Mouse (Mus musculus): ENCODE data around the gene Cdh18. TPM values are rescaled to one million over a fixed set of nuclear protein-coding genes. Genes with fewer than 3 reads are reported as not detected.

The Cdh18 gene
- polyA plus RNA-seq, 1 experiment from 2014 or later, result 0.95 TPM

DNA sequence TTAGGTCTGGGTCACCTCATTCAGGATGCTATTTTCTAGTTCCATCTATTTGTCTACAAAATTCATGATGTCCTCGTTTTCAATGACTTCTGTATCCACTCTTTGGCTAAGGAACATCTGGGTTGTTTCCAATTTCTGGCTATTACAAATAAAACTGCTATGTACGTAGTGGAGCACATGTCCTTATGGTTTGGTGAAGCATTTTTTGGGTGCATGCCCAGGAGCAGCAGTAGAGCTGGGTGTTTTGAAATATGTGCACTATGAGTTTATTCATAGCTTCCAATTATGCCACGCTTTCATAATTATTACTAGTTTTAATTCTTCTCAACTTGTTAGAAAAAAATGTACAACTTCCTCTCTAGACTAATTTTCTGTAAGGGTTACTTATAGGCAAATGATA, 871.2 kb downstream of the Cdh18 start:
- Histone ChIP-seq H3K36me3 (replicated peaks) (no peaks in the 10 kb centered on the region), H3K4me3 (replicated peaks) (no peak overlapping the region), H3K4me2 (no peak overlapping the region), H3K27me3 (no peaks in the 10 kb centered on the region), H3K4me1 (no peaks in the 10 kb centered on the region), H3K27ac (no peak overlapping the region), H3K9ac (no peak overlapping the region), H3K9me3 (no peaks in the 10 kb centered on the region)
- ATAC-seq (ENCODE audit: low FRiP score), result no peak
- 84% methylated on average over 3 of the region's 3 CpGs for WGBS

DNA sequence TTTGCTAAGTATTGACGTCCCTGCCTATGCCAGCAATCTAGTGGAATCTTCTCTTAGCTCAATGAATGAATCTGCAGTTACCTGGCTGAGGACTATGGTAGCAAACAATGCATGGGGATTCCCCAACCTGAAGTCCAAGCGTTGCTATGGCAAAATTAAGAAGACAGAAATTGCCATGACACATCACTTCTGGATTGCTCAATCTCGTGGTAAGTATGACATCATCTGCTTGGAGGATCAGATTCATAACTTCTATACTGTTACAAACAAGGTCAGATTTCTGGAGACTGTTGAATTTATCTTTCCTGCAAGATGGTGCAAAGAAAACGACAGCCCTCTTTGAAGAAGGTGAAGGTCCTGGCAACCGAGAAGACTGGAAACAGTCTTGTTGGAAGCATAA, 881.2 kb downstream of the Cdh18 start:
- Histone ChIP-seq H3K4me1 (no peaks in the 10 kb centered on the region), H3K27ac (no peak overlapping the region), H3K27me3 (no peaks in the 10 kb centered on the region), H3K9ac (no peak overlapping the region), H3K36me3 (replicated peaks) (no peaks in the 10 kb centered on the region), H3K4me3 (replicated peaks) (no peak overlapping the region), H3K9me3 (no peaks in the 10 kb centered on the region), H3K4me2 (no peak overlapping the region)
- WGBS, result 87% methylated on average over 5 of the region's 5 CpGs
- ATAC-seq (ENCODE audit: low FRiP score), result no peak

DNA sequence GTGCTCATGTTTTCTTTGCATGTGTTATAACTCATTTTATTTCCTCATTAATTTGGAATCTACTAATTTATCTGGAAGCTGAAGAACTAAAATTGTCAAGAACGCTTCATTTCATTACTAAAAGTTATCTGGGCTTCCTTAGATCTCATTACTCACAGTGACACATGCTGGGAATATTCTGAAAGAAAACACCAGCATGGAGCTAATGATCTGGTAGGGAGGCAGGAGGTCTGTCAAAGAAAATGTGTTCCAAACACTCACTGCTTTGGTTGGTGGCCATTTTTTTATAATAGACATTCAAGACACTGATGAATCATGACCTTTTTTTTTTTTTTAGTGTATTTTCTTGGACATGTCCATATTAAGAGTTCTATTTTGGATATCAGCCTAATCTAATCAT, 899.7 kb downstream of the Cdh18 start:
- H3K4me2 ChIP-seq, result no peak overlapping the region
- H3K9me3 ChIP-seq, result no peaks in the 10 kb centered on the region
- H3K4me3 ChIP-seq (replicated peaks), result no peak overlapping the region
- H3K36me3 ChIP-seq (replicated peaks), result no peaks in the 10 kb centered on the region
- no peak overlapping the region for H3K9ac ChIP-seq
- no peak overlapping the region for H3K27ac ChIP-seq
- H3K4me1 ChIP-seq, result peaks cover 4% of the 10 kb centered on the region; the same call in 1 of the 2 replicates
- no peaks in the 10 kb centered on the region for H3K27me3 ChIP-seq
- no peak for ATAC-seq (ENCODE audit: low FRiP score)
- WGBS, result 67% methylated on average over 1 of the region's 1 CpGs

DNA sequence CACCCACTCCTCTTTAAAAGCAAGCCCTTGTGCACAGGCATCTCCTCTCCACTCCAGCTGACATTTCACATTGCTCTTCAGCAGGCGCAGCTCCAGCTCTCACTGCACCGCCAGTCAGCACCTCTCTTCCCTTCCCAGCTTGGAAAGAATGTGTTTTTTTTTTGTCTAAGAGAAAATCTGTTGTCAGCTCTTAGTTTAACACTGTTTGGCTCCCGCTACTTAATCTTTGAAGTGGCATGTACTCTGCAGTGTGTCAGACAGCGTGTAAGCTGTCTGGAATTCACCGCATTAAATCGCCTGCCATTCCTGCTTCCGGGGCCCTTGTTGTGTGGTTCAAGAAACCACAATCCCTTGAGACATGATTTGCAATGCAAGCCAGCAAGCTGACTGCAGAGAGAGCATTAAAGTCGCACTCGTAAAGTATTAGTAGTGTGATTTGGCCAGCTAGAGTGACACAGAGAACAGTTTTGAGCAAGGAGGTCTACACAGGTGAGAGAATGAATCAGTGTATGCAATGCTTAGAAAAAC, 903.3 kb downstream of the Cdh18 start:
- H3K27ac ChIP-seq, result peak overlapping the region; percentile 56; the same call in 1 of the 2 replicates

DNA sequence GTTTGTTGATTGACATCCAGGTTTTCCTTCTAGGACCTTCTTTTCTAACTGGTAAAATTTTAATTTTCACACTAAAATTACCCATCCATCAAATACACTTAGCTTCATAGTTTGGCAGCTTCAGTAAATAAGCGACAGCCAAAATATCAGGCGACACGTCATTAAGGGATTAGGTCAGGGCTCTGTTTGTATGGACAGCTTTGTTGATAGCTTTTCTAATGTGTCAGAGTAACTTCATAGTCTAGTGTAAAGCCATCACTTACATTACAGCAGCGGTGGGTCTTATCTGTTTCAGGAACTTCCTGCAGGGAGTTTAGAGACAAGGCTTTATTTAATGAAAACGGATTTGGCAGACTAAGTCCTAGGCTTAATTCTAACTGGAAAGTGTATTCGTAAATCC, 904.5 kb downstream of the Cdh18 start:
- Histone ChIP-seq H3K9ac (no peak overlapping the region), H3K36me3 (replicated peaks) (no peaks in the 10 kb centered on the region), H3K4me1 (peaks cover 4% of the 10 kb centered on the region; the same call in 1 of the 2 replicates), H3K27ac (no peak overlapping the region), H3K4me3 (replicated peaks) (no peak overlapping the region), H3K27me3 (no peaks in the 10 kb centered on the region), H3K4me2 (no peak overlapping the region), H3K9me3 (no peaks in the 10 kb centered on the region)
- no peak for ATAC-seq (ENCODE audit: low FRiP score)
- 87% methylated on average over 6 of the region's 6 CpGs for WGBS

More for the DNA sequence above, 903.3 kb downstream of the Cdh18 start:
- H3K4me2 ChIP-seq, result peak overlapping the region; percentile 17; the same call in 1 of the 2 replicates
- H3K27me3 ChIP-seq, result no peaks in the 10 kb centered on the region
- H3K4me3 ChIP-seq (replicated peaks), result no peak overlapping the region
- no peaks in the 10 kb centered on the region for H3K36me3 ChIP-seq (replicated peaks)
- H3K4me1 ChIP-seq, result peaks cover 4% of the 10 kb centered on the region; the same call in 1 of the 2 replicates
- no peak; the same call in 1 of the 2 replicates for ATAC-seq (ENCODE audit: low FRiP score)
- no peaks in the 10 kb centered on the region for H3K9me3 ChIP-seq
- WGBS, result 41% methylated on average over 9 of the region's 9 CpGs
- no peak overlapping the region for H3K9ac ChIP-seq

DNA sequence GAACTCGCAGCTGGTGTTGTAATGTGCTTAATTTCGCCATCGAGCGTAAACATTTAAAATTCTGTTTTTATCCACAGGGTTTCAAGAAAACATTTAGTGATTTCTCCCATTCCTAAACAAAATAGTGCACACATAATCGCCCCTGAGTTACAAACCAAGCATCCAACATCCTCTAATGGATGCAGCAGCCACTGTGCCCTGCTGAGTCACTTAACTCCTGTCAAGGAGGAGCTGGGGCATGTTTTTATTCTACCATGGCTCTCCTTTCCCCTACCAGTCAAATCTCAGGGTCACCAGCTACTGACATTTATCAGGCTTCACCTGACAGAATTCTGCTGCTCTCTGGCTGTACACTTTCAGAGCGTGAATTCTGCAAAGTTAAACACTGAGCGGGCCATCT, 906.5 kb downstream of the Cdh18 start:
- Histone ChIP-seq H3K9ac (no peak overlapping the region), H3K27ac (no peak overlapping the region), H3K9me3 (no peaks in the 10 kb centered on the region), H3K4me1 (peaks cover 4% of the 10 kb centered on the region; the same call in 1 of the 2 replicates), H3K4me2 (no peak overlapping the region), H3K27me3 (no peaks in the 10 kb centered on the region), H3K4me3 (replicated peaks) (no peak overlapping the region), H3K36me3 (replicated peaks) (no peaks in the 10 kb centered on the region)
- 86% methylated on average over 7 of the region's 7 CpGs for WGBS
- ATAC-seq (ENCODE audit: low FRiP score), result no peak

DNA sequence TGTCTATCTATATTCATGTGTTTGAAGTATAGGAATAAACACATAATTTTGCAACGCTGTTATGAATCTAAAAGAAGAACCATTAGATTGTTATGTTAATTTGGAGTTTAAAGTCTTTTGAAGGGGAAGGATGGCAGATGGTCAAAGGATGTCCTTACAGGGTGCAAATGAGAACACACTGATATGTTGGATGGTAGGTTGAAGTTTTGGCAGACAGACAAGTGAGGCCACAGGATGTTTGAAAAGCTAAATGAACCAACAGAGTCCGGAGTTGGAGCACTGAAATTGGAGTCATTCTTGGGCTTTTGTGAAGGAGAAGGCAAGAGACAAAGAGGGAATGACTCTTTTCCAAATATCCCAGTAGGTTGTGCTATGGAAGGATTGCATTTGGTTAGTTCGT, 908.6 kb downstream of the Cdh18 start:
- Histone ChIP-seq H3K4me3 (replicated peaks) (no peak overlapping the region), H3K9me3 (no peaks in the 10 kb centered on the region), H3K4me1 (peaks cover under 1% of the 10 kb centered on the region; the same call in 1 of the 2 replicates), H3K9ac (no peak overlapping the region), H3K27ac (no peak overlapping the region), H3K4me2 (no peak overlapping the region), H3K27me3 (no peaks in the 10 kb centered on the region), H3K36me3 (replicated peaks) (no peaks in the 10 kb centered on the region)
- no peak for ATAC-seq (ENCODE audit: low FRiP score)
- WGBS, result 65% methylated on average over 3 of the region's 3 CpGs

DNA sequence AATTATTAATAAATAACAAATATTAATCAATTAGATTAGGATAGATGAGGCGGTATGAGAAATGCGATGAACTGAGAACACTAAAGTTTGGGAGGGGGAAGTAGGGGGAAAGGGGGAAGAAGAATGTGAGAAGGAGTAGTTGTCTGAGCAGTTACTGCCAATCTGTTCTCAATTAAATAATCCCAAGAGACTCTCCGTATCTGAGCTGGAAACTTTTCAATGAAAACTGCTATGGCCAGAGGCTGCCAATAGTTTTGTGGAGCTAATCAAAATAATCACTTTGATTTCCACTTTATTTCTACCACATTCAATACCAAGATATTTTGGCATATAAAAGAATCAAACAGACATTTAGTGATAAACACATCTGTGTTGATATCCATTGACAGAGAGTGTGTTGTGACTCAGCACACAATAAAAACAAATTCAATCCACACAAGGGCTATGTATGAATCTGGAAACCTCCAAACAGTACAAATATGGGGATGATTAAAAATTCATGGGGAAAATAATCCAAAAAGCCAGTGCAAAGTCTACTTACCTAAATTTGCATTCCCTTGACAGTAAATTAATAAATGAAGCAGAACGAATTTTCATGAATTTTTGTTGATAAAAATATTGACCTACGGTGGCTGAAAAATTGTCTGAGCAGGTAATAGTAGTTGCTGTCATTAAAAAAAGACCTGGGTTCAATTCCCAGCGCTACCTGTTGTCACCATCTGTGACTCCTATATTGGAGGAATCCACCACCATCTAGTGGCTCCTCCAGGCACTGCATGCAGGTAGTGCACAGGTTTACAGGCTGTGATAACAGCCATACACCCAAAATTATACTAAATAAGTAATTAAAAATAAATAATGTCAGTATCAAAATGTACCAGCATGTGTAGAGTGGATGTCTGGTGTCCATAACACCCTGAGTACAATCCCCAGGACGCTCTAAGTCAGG, 922.0 kb downstream of the Cdh18 start:
- Histone ChIP-seq H3K9me3 (no peaks in the 10 kb centered on the region), H3K27me3 (no peaks in the 10 kb centered on the region), H3K36me3 (replicated peaks) (no peaks in the 10 kb centered on the region), H3K4me3 (replicated peaks) (no peak overlapping the region), H3K27ac (no peak overlapping the region), H3K4me1 (no peaks in the 10 kb centered on the region), H3K4me2 (no peak overlapping the region), H3K9ac (no peak overlapping the region)
- no peak for ATAC-seq (ENCODE audit: low FRiP score)
- 81% methylated on average over 7 of the region's 7 CpGs for WGBS

DNA sequence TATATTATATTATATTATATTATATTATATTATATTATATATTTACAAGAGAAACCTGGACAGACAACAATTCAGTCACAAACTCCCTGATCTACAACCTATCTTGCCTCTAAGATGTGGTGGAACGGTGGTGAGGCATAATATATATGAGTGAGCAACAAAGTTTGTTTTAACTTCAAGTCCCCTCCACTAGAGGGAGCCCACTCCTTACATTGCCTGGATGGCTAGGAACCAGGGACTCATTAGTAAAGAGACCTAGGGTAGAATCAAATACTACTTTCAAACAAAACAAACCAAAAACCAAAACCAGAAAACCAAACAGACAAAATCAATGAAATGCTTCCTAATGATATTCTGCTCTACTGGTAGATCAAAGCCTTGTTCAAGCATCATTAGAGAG, 937.5 kb downstream of the Cdh18 start:
- Histone ChIP-seq H3K9ac (no peak overlapping the region), H3K9me3 (no peaks in the 10 kb centered on the region), H3K4me1 (no peaks in the 10 kb centered on the region), H3K36me3 (replicated peaks) (no peaks in the 10 kb centered on the region), H3K27me3 (no peaks in the 10 kb centered on the region), H3K4me3 (replicated peaks) (no peak overlapping the region), H3K4me2 (no peak overlapping the region), H3K27ac (no peak overlapping the region)
- 58% methylated on average over 1 of the region's 1 CpGs for WGBS
- 0 out of 2 replicates have a peak, but pooled peaks have one; percentile 41 for ATAC-seq (ENCODE audit: low FRiP score)

DNA sequence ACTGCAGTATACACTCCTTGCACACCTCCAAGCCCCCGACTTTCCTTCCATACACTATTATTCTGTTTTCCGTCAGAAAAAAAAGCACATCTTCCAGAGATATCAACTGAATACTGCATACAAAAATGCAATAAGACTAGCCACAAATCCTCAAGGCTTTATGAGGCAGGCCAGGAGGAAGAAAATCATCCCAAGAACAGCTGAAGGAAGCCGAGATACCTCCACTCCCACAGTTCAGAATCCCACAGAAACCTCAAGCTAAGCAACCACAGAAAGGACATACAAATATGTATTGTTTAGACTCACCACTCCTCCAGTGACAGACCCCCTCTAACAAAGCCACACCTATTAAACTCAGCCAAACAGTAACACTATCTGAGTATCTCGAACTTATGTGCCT, 957.7 kb downstream of the Cdh18 start:
- Histone ChIP-seq H3K27ac (no peak overlapping the region), H3K4me2 (no peak overlapping the region), H3K36me3 (replicated peaks) (no peaks in the 10 kb centered on the region), H3K9me3 (no peaks in the 10 kb centered on the region), H3K4me1 (no peaks in the 10 kb centered on the region), H3K9ac (no peak overlapping the region), H3K27me3 (no peaks in the 10 kb centered on the region), H3K4me3 (replicated peaks) (no peak overlapping the region)
- WGBS, result 80% methylated on average over 4 of the region's 4 CpGs
- ATAC-seq (ENCODE audit: low FRiP score), result no peak

DNA sequence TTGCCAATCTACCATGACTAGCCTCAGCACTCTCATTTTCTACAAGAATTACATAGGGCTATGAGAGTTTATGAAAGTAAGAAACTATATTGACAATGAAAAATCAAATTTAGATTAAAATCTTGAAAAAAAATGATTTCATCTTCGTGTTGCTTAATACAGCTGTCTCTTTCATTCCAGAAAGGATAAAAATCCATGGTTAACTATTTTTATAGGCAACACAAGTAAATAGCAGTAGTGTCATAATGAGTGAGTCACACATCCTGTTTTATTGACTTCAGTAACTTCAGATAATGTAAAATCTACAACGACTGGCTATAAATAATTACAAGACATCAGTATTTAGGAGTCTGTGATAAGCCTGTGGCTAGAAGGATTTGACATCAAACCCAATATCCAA, 960.9 kb downstream of the Cdh18 start:
- 67% methylated on average over 2 of the region's 2 CpGs for WGBS
- H3K4me1 ChIP-seq, result no peaks in the 10 kb centered on the region
- no peak overlapping the region for H3K4me2 ChIP-seq
- H3K36me3 ChIP-seq (replicated peaks), result no peaks in the 10 kb centered on the region
- no peaks in the 10 kb centered on the region for H3K27me3 ChIP-seq
- H3K9me3 ChIP-seq, result no peaks in the 10 kb centered on the region
- no peak for ATAC-seq (ENCODE audit: low FRiP score)
- H3K27ac ChIP-seq, result no peak overlapping the region
- H3K9ac ChIP-seq, result no peak overlapping the region
- no peak overlapping the region for H3K4me3 ChIP-seq (replicated peaks)

DNA sequence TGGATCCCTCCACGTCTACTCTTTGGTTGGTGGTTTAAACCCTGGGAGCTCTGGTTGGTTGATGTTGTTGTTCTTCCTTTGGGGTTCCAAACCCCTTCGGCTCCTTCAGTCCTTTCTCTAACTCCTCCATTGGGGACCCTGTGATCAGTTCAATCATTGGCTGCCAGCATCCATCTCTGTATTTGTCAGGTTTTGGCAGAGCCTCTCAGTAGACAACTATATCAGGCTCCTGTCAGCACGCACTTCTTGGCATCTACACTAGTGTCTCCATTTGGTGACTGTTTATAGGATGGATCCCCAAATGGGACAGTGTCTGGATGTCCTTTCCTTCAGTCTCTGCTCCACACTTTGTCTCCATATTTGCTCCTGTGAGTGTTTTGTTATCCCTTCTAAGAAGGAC, 967.0 kb downstream of the Cdh18 start:
- no peak overlapping the region for H3K4me3 ChIP-seq (replicated peaks)
- no peaks in the 10 kb centered on the region for H3K9me3 ChIP-seq
- no peak for ATAC-seq (ENCODE audit: low FRiP score)
- no peaks in the 10 kb centered on the region for H3K27me3 ChIP-seq
- no peak overlapping the region for H3K4me2 ChIP-seq
- no peak overlapping the region for H3K9ac ChIP-seq
- no peak overlapping the region for H3K27ac ChIP-seq
- no peaks in the 10 kb centered on the region for H3K36me3 ChIP-seq (replicated peaks)
- no peaks in the 10 kb centered on the region for H3K4me1 ChIP-seq
- WGBS, result 88% methylated on average over 3 of the region's 3 CpGs

DNA sequence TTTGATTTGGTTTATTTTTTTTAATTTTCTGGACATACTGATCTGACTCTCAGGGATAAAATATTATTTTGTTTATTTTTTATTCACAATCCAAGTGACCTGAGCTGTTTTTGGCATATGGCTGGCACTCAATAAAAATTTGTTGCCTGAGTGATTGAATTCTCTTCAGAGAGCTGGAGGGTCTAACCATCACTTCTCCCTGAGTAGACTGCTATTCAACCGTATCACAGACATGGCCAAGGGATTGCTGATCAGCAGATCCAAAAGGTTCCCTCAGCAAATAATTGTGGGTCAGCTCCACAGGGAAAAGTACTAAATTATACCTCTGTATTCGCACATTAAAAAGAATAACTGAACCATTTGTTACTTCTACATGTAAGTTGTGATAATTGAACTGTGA, 969.3 kb downstream of the Cdh18 start:
- 83% methylated on average over 2 of the region's 2 CpGs for WGBS
- no peak overlapping the region for H3K4me3 ChIP-seq (replicated peaks)
- ATAC-seq (ENCODE audit: low FRiP score), result no peak

More for the DNA sequence above, 969.3 kb downstream of the Cdh18 start:
- no peak overlapping the region for H3K4me2 ChIP-seq
- no peaks in the 10 kb centered on the region for H3K27me3 ChIP-seq
- no peaks in the 10 kb centered on the region for H3K9me3 ChIP-seq
- no peaks in the 10 kb centered on the region for H3K36me3 ChIP-seq (replicated peaks)
- H3K4me1 ChIP-seq, result no peaks in the 10 kb centered on the region
- H3K9ac ChIP-seq, result no peak overlapping the region
- no peak overlapping the region for H3K27ac ChIP-seq
